Comparison of ENCODE assay signal across 8 mouse cellular contexts in the genomic region with DNA sequence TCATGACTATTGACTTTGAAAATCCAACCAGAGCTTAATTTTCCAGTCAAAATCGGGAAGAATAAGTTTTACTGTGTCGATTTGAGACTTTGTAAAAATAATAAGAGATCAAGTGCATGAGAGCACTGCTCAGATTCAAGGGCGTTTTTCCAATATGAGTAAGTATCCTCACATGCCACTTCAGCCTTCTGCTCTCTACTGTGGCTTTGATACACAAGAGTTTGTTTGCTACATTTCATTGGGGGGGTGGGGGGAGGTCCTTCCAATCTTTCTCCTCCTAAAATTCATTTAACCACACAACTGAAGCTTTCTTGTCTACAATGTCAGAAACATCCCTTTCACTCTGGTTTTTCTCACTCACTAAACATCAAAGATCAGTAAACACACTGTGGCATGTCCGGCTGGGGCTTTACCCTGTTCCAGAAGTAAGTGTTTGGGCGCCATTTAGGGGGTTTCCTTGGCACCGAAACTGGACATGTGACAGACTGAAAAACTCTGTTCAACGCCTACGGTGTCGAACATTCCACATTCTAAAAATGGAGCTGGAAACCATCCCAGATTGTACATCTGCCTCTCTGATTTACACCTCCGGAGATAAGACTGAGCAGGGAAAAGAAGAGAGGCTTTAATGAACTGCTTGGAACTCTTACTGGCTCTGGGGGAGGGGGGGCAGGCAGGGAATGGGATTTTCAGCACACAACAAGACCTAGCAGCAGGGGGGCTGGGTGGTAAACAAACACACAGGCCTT.
A peak's percentile ranks its signal among the peaks of the same experiment; 100 is the strongest.
DNase-seq lines count a peak whose midpoint lies in the region; ATAC-seq and TF ChIP-seq lines count a peak whose summit lies in the region.

No protein-coding gene starts in this region.

- TF ChIP-seq EP300 in heart, postnatal 0 days (IDR thresholded peaks at IDR 0.05; ENCODE audit: low read depth) = peak; percentile 79

- 0 out of 2 replicates have a peak overlapping the region, but pooled peaks have one; percentile 17 for H3K27ac ChIP-seq in limb, embryonic 15.5 days
- H3K27ac ChIP-seq in limb, embryonic 10.5 days = no peak overlapping the region
- H3K27ac ChIP-seq in heart, postnatal 0 days (ENCODE audit: low read depth) = peak overlapping the region; percentile 76
- H3K27ac ChIP-seq in midbrain, postnatal 0 days (ENCODE audit: low read depth, low read length) = no peak overlapping the region

- H3K4me2 ChIP-seq in limb, embryonic 15.5 days = no peak overlapping the region
- H3K4me2 ChIP-seq in heart, postnatal 0 days (ENCODE audit: low read depth, low read length) = peak overlapping the region; percentile 36
- no peak overlapping the region for H3K4me2 ChIP-seq in midbrain, postnatal 0 days (ENCODE audit: low read depth, low read length, poor library complexity, severe bottlenecking)

- H3K9ac ChIP-seq in limb, embryonic 15.5 days = no peak overlapping the region
- no peak overlapping the region for H3K9ac ChIP-seq in heart, postnatal 0 days (replicated peaks; ENCODE audit: low read depth, low read length)
- H3K9ac ChIP-seq in midbrain, postnatal 0 days (replicated peaks; ENCODE audit: low read length, poor library complexity, severe bottlenecking) = no peak overlapping the region

- TF ChIP-seq CTCF in heart, postnatal 0 days (IDR thresholded peaks at IDR 0.05; ENCODE audit: low read depth) = no peak
- TF ChIP-seq CTCF in midbrain, postnatal 0 days (IDR thresholded peaks at IDR 0.05) = no peak

- no peaks in the 10 kb centered on the region for H3K27me3 ChIP-seq in limb, embryonic 15.5 days
- no peaks in the 10 kb centered on the region for H3K27me3 ChIP-seq in limb, embryonic 10.5 days (ENCODE audit: low read depth, poor library complexity, severe bottlenecking)
- H3K27me3 ChIP-seq in heart, postnatal 0 days (ENCODE audit: control insufficient read depth, insufficient read depth, low read length) = no peaks in the 10 kb centered on the region
- H3K27me3 ChIP-seq in midbrain, postnatal 0 days (ENCODE audit: insufficient read depth, low read length) = no peaks in the 10 kb centered on the region

- 0 out of 2 replicates have a peak, but pooled peaks cover 4% of the 10 kb centered on the region for H3K4me1 ChIP-seq in limb, embryonic 15.5 days
- peaks cover 3% of the 10 kb centered on the region; the same call in 1 of the 2 replicates for H3K4me1 ChIP-seq in limb, embryonic 10.5 days
- peaks cover 6% of the 10 kb centered on the region; the same call in 1 of the 2 replicates for H3K4me1 ChIP-seq in heart, postnatal 0 days (ENCODE audit: control insufficient read depth, insufficient read depth)
- no peaks in the 10 kb centered on the region for H3K4me1 ChIP-seq in midbrain, postnatal 0 days (ENCODE audit: insufficient read depth, low read length)

- no peaks in the 10 kb centered on the region for H3K9me3 ChIP-seq in limb, embryonic 15.5 days
- no peaks in the 10 kb centered on the region for H3K9me3 ChIP-seq in limb, embryonic 10.5 days (replicated peaks)
- no peaks in the 10 kb centered on the region for H3K9me3 ChIP-seq in heart, postnatal 0 days (replicated peaks; ENCODE audit: control insufficient read depth, low read length)
- H3K9me3 ChIP-seq in midbrain, postnatal 0 days (ENCODE audit: low read length) = no peaks in the 10 kb centered on the region

- no peak overlapping the region for H3K4me3 ChIP-seq in limb, embryonic 15.5 days
- H3K4me3 ChIP-seq in limb, embryonic 10.5 days = no peak overlapping the region
- H3K4me3 ChIP-seq in heart, postnatal 0 days (ENCODE audit: low read depth, low read length) = no peak overlapping the region
- no peak overlapping the region for H3K4me3 ChIP-seq in midbrain, postnatal 0 days (ENCODE audit: low read depth, low read length)

- WGBS in limb, embryonic 15.5 days = 38% methylated on average over 10 of the region's 10 CpGs
- WGBS in limb, embryonic 10.5 days = 66% methylated on average over 10 of the region's 10 CpGs
- WGBS in heart, postnatal 0 days = 27% methylated on average over 10 of the region's 10 CpGs
- 62% methylated on average over 10 of the region's 10 CpGs for WGBS in midbrain, postnatal 0 days

- ATAC-seq in limb, embryonic 15.5 days (ENCODE audit: insufficient number of reproducible peaks, low FRiP score, low TSS enrichment, low read depth) = no peak
- peak; percentile 87 for ATAC-seq in heart, postnatal 0 days (ENCODE audit: insufficient read depth, low read depth)
- ATAC-seq in midbrain, postnatal 0 days (ENCODE audit: low FRiP score) = peak; percentile 31; the same call in 1 of the 2 replicates

- H3K36me3 ChIP-seq in limb, embryonic 15.5 days = no peaks in the 10 kb centered on the region
- no peaks in the 10 kb centered on the region for H3K36me3 ChIP-seq in limb, embryonic 10.5 days
- H3K36me3 ChIP-seq in heart, postnatal 0 days (replicated peaks; ENCODE audit: control insufficient read depth, insufficient read depth, low read length) = no peaks in the 10 kb centered on the region
- H3K36me3 ChIP-seq in midbrain, postnatal 0 days (ENCODE audit: insufficient read depth, low read length) = no peaks in the 10 kb centered on the region

- no peak for DNase-seq in limb, embryonic 10.5 days (ENCODE audit: low spot score)
- DNase-seq in cerebellum, adult 9-11 months = peak; percentile 11
- peak; percentile 72 for DNase-seq in heart, postnatal 0 days (ENCODE audit: low spot score)
- DNase-seq in midbrain, postnatal 0 days (ENCODE audit: low spot score) = peak; percentile 51
- no peak for DNase-seq in gastrocnemius, postnatal 4 days (ENCODE audit: low spot score in 2 of 2)
- DNase-seq in yolk sac, embryonic 10.5 days (ENCODE audit: low spot score) = no peak
- DNase-seq in adrenal gland, postnatal 36 days = no peak

Comparison
In these comparisons a context has a peak if more than half of its experiments do, and no peak if none do; other contexts are left out.
1. H3K27ac ChIP-seq: peak in limb, embryonic 15.5 days (single experiment) and heart, postnatal 0 days (single experiment); none in limb, embryonic 10.5 days (single experiment) and midbrain, postnatal 0 days (single experiment).
2. DNase-seq: peak in cerebellum, adult 9-11 months (single experiment), heart, postnatal 0 days (single experiment) and midbrain, postnatal 0 days (single experiment); none in limb, embryonic 10.5 days (single experiment), gastrocnemius, postnatal 4 days (0 of 2), yolk sac, embryonic 10.5 days (single experiment) and adrenal gland, postnatal 36 days (0 of 2).